18 mouse cellular contexts compared by ENCODE assay signal in genomic region chr1:170556696-170557095, GRCm38 (mm10).
"Had no signal": no experiment of that assay in that cellular context is flagged by ENCODE, and none has a peak within 500 bp of the region (broad histone marks: within the 10 kb centered on the region; RNA-seq: fewer than 3 reads in every experiment).

No protein-coding gene starts in this region.

- ATAC-seq: liver, postnatal 0 days; midbrain, embryonic 13.5 days; midbrain, embryonic 15.5 days had no signal

- H3K4me1 ChIP-seq: midbrain, embryonic 13.5 days; midbrain, embryonic 15.5 days; neural tube, embryonic 12.5 days had no signal

- H3K4me2 ChIP-seq: liver, embryonic 15.5 days; lung, embryonic 14.5 days; midbrain, embryonic 11.5 days; midbrain, embryonic 13.5 days; midbrain, embryonic 15.5 days; neural tube, embryonic 12.5 days had no signal

- H3K27me3 ChIP-seq: liver, embryonic 15.5 days; midbrain, embryonic 13.5 days; midbrain, embryonic 15.5 days; neural tube, embryonic 12.5 days had no signal

- H3K36me3 ChIP-seq: liver, embryonic 15.5 days; midbrain, embryonic 13.5 days; midbrain, embryonic 15.5 days; neural tube, embryonic 12.5 days had no signal

- H3K4me3 ChIP-seq: liver, embryonic 15.5 days; midbrain, embryonic 13.5 days; midbrain, embryonic 15.5 days; neural tube, embryonic 12.5 days had no signal

- DNase-seq: liver, postnatal 0 days; lung, embryonic 14.5 days; lung, postnatal 14 days; lung, postnatal 36 days; retina, postnatal 1 day; right cerebral cortex, adult 18-20 months; right cerebral cortex, postnatal 25 days; right cerebral cortex, postnatal 4 days; spleen, adult 18-20 months; thymus, adult 18-20 months; thymus, postnatal 14 days; thymus, postnatal 36 days had no signal

- H3K9ac ChIP-seq: liver, embryonic 15.5 days; liver, postnatal 0 days; lung, embryonic 14.5 days; midbrain, embryonic 13.5 days; midbrain, embryonic 15.5 days; neural tube, embryonic 12.5 days had no signal

- H3K27ac ChIP-seq: liver, embryonic 15.5 days; macrophage; midbrain, embryonic 13.5 days; midbrain, embryonic 15.5 days; neural tube, embryonic 12.5 days had no signal

- H3K9me3 ChIP-seq: liver, embryonic 15.5 days; midbrain, embryonic 13.5 days; midbrain, embryonic 15.5 days had no signal
